In genomic region chr11:100858935-100859578, GRCm38 (mm10) we compare ENCODE assay signal across 8 mouse cellular contexts. TPM values are rescaled to one million over a fixed set of nuclear protein-coding genes. Genes with fewer than 3 reads are reported as not detected.
DNase-seq lines count a peak whose midpoint lies in the region; ATAC-seq and TF ChIP-seq lines count a peak whose summit lies in the region.

Stat5a (plus strand) TSS chr11:100859351.

- H3K9ac ChIP-seq in heart, adult 2 months (ENCODE audit: low read depth, low read length): peak within 1 kb of the TSS; percentile 74
- peak within 1 kb of the TSS; percentile 42 for H3K9ac ChIP-seq in limb, embryonic 15.5 days
- peak within 1 kb of the TSS; percentile 37; the same call in 1 of the 2 replicates for H3K9ac ChIP-seq in midbrain, postnatal 0 days (replicated peaks; ENCODE audit: low read length, poor library complexity, severe bottlenecking)

- H3K79me2 ChIP-seq in heart, adult 2 months (replicated peaks; ENCODE audit: control insufficient read depth, insufficient read depth, low read length): no peaks in the 10 kb centered on the region

- H3K27ac ChIP-seq in cortical plate, adult 2 months (ENCODE audit: insufficient read depth, low read length): no peak within 1 kb of the TSS
- H3K27ac ChIP-seq in heart, adult 2 months: peak within 1 kb of the TSS; percentile 84
- peak within 1 kb of the TSS; percentile 11 for H3K27ac ChIP-seq in limb, embryonic 15.5 days
- H3K27ac ChIP-seq in midbrain, postnatal 0 days (ENCODE audit: low read depth, low read length): no peak within 1 kb of the TSS

- no peak for TF ChIP-seq POLR2A in cortical plate, adult 2 months (IDR thresholded peaks at IDR 0.05; ENCODE audit: extremely low read depth, insufficient read depth, low read length)
- TF ChIP-seq POLR2A in heart, adult 2 months (IDR thresholded peaks at IDR 0.05; ENCODE audit: insufficient read depth, low read depth, low read length): peak; percentile 39; the same call in 1 of the 2 replicates

- H3K4me2 ChIP-seq in limb, embryonic 15.5 days: peak within 1 kb of the TSS; percentile 67
- peak within 1 kb of the TSS; percentile 53 for H3K4me2 ChIP-seq in midbrain, postnatal 0 days (ENCODE audit: low read depth, low read length, poor library complexity, severe bottlenecking)

- no peak for TF ChIP-seq CTCF in cortical plate, adult 2 months (IDR thresholded peaks at IDR 0.05; ENCODE audit: extremely low read depth, insufficient read depth, low read length)
- TF ChIP-seq CTCF in heart, adult 2 months (IDR thresholded peaks at IDR 0.05): no peak
- TF ChIP-seq CTCF in midbrain, postnatal 0 days (IDR thresholded peaks at IDR 0.05): no peak

- intact Hi-C loops in heart, adult 2 months (cut with DNase I): no loop called here

- no peaks in the 10 kb centered on the region for H3K9me3 ChIP-seq in limb, embryonic 15.5 days
- H3K9me3 ChIP-seq in midbrain, postnatal 0 days (ENCODE audit: low read length): no peaks in the 10 kb centered on the region

- H3K27me3 ChIP-seq in heart, adult 2 months (ENCODE audit: control insufficient read depth, insufficient read depth, low read length): no peaks in the 10 kb centered on the region
- H3K27me3 ChIP-seq in limb, embryonic 15.5 days: peaks cover 42% of the 10 kb centered on the region
- H3K27me3 ChIP-seq in midbrain, postnatal 0 days (ENCODE audit: insufficient read depth, low read length): peaks cover 8% of the 10 kb centered on the region; the same call in 1 of the 2 replicates

- ATAC-seq in limb, embryonic 15.5 days (ENCODE audit: insufficient number of reproducible peaks, low FRiP score, low TSS enrichment, low read depth): no peak
- ATAC-seq in midbrain, postnatal 0 days (ENCODE audit: low FRiP score): no peak

- WGBS in heart, adult 2 months: 32% methylated on average over 9 of the region's 9 CpGs
- WGBS in limb, embryonic 15.5 days: 40% methylated on average over 9 of the region's 9 CpGs
- WGBS in midbrain, postnatal 0 days: 55% methylated on average over 9 of the region's 9 CpGs

- H3K4me1 ChIP-seq in cortical plate, adult 2 months (ENCODE audit: control insufficient read depth, insufficient read depth, low read length): no peaks in the 10 kb centered on the region
- peaks cover 6% of the 10 kb centered on the region for H3K4me1 ChIP-seq in heart, adult 2 months (ENCODE audit: control insufficient read depth, insufficient read depth, low read length)
- H3K4me1 ChIP-seq in limb, embryonic 15.5 days: peaks cover 29% of the 10 kb centered on the region
- no peaks in the 10 kb centered on the region for H3K4me1 ChIP-seq in midbrain, postnatal 0 days (ENCODE audit: insufficient read depth, low read length)

- H3K4me3 ChIP-seq in cortical plate, adult 2 months (ENCODE audit: insufficient read depth, low read length): peak within 1 kb of the TSS; percentile 36
- H3K4me3 ChIP-seq in heart, adult 2 months: peak within 1 kb of the TSS; percentile 58
- H3K4me3 ChIP-seq in limb, embryonic 15.5 days: peak within 1 kb of the TSS; percentile 50
- peak within 1 kb of the TSS; percentile 41 for H3K4me3 ChIP-seq in midbrain, postnatal 0 days (ENCODE audit: low read depth, low read length)

- TF ChIP-seq EP300 in heart, adult 2 months (IDR thresholded peaks at IDR 0.05; ENCODE audit: insufficient read depth, low read depth, low read length): 0 out of 2 replicates have a peak, but pooled peaks have one; percentile 27

- no peaks in the 10 kb centered on the region for H3K36me3 ChIP-seq in heart, adult 2 months (ENCODE audit: control insufficient read depth, insufficient read depth, low read length)
- H3K36me3 ChIP-seq in limb, embryonic 15.5 days: 0 out of 2 replicates have a peak, but pooled peaks cover under 1% of the 10 kb centered on the region
- H3K36me3 ChIP-seq in midbrain, postnatal 0 days (ENCODE audit: insufficient read depth, low read length): no peaks in the 10 kb centered on the region

- DNase-seq in left cerebral cortex, adult 18-20 months (ENCODE audit: low spot score in 2 of 2): peak; percentile 19 to 32
- DNase-seq in left cerebral cortex, adult 11 months (ENCODE audit: low spot score): no peak
- peak; percentile 80 to 87 for DNase-seq in heart, adult 2 months
- DNase-seq in kidney, adult 11 months: peak; percentile 96
- DNase-seq in midbrain, postnatal 0 days (ENCODE audit: low spot score): peak; percentile 78
- no peak for DNase-seq in embryo, embryonic 9.5 days (ENCODE audit: extremely low spot score)

RNA-seq across cellular contexts. Expression of gene Stat5a, which starts in this region (rescaled TPM):
- total RNA-seq in left cerebral cortex, adult 18-20 months (2021): 1 to 10 TPM; 1.8 to 2.5 TPM
- polyA plus RNA-seq in cortical plate, adult 2 months (2012; rRNA removed): 1.5 and 2.0 TPM in 2 replicates
- total RNA-seq in heart, adult 2 months (2021): 10 to 100 TPM; 20.3 to 22.3 TPM
- 24.3 and 26.6 TPM in 2 replicates for polyA plus RNA-seq in heart, adult 2 months (2012; rRNA removed)
- polyA plus RNA-seq in limb, embryonic 15.5 days (2015; fragmentation: Nextera tagmentation; extraction: Ambion mirVana): 9.4 and 12.0 TPM in 2 replicates
- total RNA-seq in midbrain, postnatal 0 days (2014; rRNA removed): 5.1 and 8.5 TPM in 2 replicates
- 4.0 TPM in 2 replicates for polyA plus RNA-seq in midbrain, postnatal 0 days (2015; fragmentation: Nextera tagmentation; extraction: Ambion mirVana)

Comparison
In these comparisons a context has a peak if more than half of its experiments do, and no peak if none do; other contexts are left out.
1. DNase-seq: peak in left cerebral cortex, adult 18-20 months (2 of 2), heart, adult 2 months (2 of 2), kidney, adult 11 months (single experiment) and midbrain, postnatal 0 days (single experiment); none in left cerebral cortex, adult 11 months (single experiment) and embryo, embryonic 9.5 days (single experiment).
2. H3K27ac ChIP-seq: peak in heart, adult 2 months (single experiment) and limb, embryonic 15.5 days (single experiment); none in cortical plate, adult 2 months (single experiment) and midbrain, postnatal 0 days (single experiment).
3. Peak in every context shown above with its lines, with median percentiles within 50 percentile points of each other: H3K4me3 ChIP-seq and H3K9ac ChIP-seq.